Mouse (Mus musculus) MEL (cell line): ENCODE data around the gene Ebf4. TPM values are rescaled to one million over a fixed set of nuclear protein-coding genes. Genes with fewer than 3 reads are reported as not detected.

ENCODE experiments used
- DNase-seq: peaks from one replicate; pipeline ENCODE4 v3.0.0; 2011; ENCODE audit warnings: low read depth, low spot score
- H3K27ac ChIP-seq: 2 replicates; pipeline ENCODE4 v1.5.1; 2012; ENCODE audit warnings: low read depth, mild to moderate bottlenecking, control low read depth, low read length, moderate library complexity; ENCODE audit not compliant: control insufficient read depth
- H3K27me3 ChIP-seq, 2 experiments: fragments of 150-350 bp in 1 of 2; sonication (generic) in 1 of 2; 2 replicates each; pipeline ENCODE4 v1.6.1; 2012; ENCODE audit warnings: low read length in 2 of 2, mild to moderate bottlenecking in 2 of 2, improper control_type of control experiment in 1 of 2, moderate library complexity in 1 of 2; ENCODE audit not compliant: insufficient read depth in 2 of 2, control insufficient read depth in 1 of 2
- H3K36me3 ChIP-seq, 2 experiments: 2 replicates each; pipeline ENCODE4 v1.6.1; 2012 to 2014; ENCODE audit warnings: low read length in 2 of 2, improper control_type of control experiment in 1 of 2, inconsistent platforms in 1 of 2, mild to moderate bottlenecking in 1 of 2; ENCODE audit not compliant: insufficient read depth in 2 of 2, control insufficient read depth in 1 of 2
- H3K4me1 ChIP-seq, 2 experiments: fragments of 150-350 bp in 1 of 2; sonication (generic) in 1 of 2; 2 replicates each; pipeline ENCODE4 v1.6.1; 2012; ENCODE audit warnings: low read length in 2 of 2, improper control_type of control experiment in 1 of 2, mild to moderate bottlenecking in 1 of 2; ENCODE audit not compliant: insufficient read depth in 2 of 2, control insufficient read depth in 1 of 2
- H3K4me3 ChIP-seq, 2 experiments: fragments of 150-350 bp in 1 of 2; sonication (generic) in 1 of 2; 2 replicates each; pipeline ENCODE4 v1.5.1; 2012; ENCODE audit warnings: low read depth in 2 of 2, low read length in 2 of 2, mild to moderate bottlenecking in 2 of 2, moderate library complexity in 2 of 2, control low read depth in 1 of 2, improper control_type of control experiment in 1 of 2; ENCODE audit not compliant: control insufficient read depth in 1 of 2, insufficient read depth in 1 of 2
- H3K79me2 ChIP-seq: 2 replicates; pipeline ENCODE4 v1.6.1; 2012; ENCODE audit warnings: mild to moderate bottlenecking, low read length, moderate library complexity; ENCODE audit not compliant: control insufficient read depth, poor library complexity, insufficient read depth
- H3K9ac ChIP-seq: 2 replicates; pipeline ENCODE4 v1.6.1; 2012; ENCODE audit warnings: low read depth, mild to moderate bottlenecking, control low read depth, low read length, moderate library complexity; ENCODE audit not compliant: control insufficient read depth, poor library complexity, severe bottlenecking
- H3K9me3 ChIP-seq: fragments of 150-350 bp; sonication (generic); replicated peaks from 2 replicates; pipeline ENCODE4 v1.6.1; 2012; ENCODE audit warnings: mild to moderate bottlenecking, low read length, improper control_type of control experiment, moderate library complexity; ENCODE audit not compliant: insufficient read depth
- CHD1 ChIP-seq: IDR thresholded peaks from 2 replicates; pipeline ENCODE4 v1.6.1; 2012; ENCODE audit warnings: low read depth, mild to moderate bottlenecking, inconsistent platforms, low read length, improper control_type of control experiment
- CHD2 ChIP-seq: IDR thresholded peaks from 2 replicates; pipeline ENCODE4 v1.6.1; 2011; ENCODE audit warnings: low read length, improper control_type of control experiment
- CTCF ChIP-seq, 3 experiments: IDR thresholded peaks in 2 of 3; conservative IDR thresholded peaks in 1 of 3; 2 replicates each; pipeline ENCODE4 v1.5.1; 2011 to 2012; ENCODE audit warnings: low read length in 3 of 3, low read depth in 2 of 3, mild to moderate bottlenecking in 2 of 3, improper control_type of control experiment in 1 of 3, inconsistent platforms in 1 of 3, mixed read lengths in 1 of 3, moderate library complexity in 1 of 3; ENCODE audit not compliant: control insufficient read depth in 1 of 3, insufficient read depth in 1 of 3, poor library complexity in 1 of 3, severe bottlenecking in 1 of 3
- E2F4 ChIP-seq: IDR thresholded peaks from 2 replicates; pipeline ENCODE4 v1.6.1; 2011; ENCODE audit warnings: low read depth, low read length, improper control_type of control experiment, borderline replicate concordance
- ELF1 ChIP-seq: IDR thresholded peaks from 2 replicates; pipeline ENCODE4 v1.6.1; 2014; ENCODE audit warnings: low read depth, mild to moderate bottlenecking, inconsistent platforms, low read length, improper control_type of control experiment, moderate library complexity
- ETS1 ChIP-seq: IDR thresholded peaks from 2 replicates; pipeline ENCODE4 v1.6.1; 2012; ENCODE audit warnings: low read depth, mild to moderate bottlenecking, inconsistent platforms, low read length, improper control_type of control experiment, moderate library complexity
- GATA1 ChIP-seq: IDR thresholded peaks from 2 replicates; pipeline ENCODE4 v1.6.1; 2011; ENCODE audit warnings: low read depth, low read length, improper control_type of control experiment
- HCFC1 ChIP-seq: IDR thresholded peaks from 2 replicates; pipeline ENCODE4 v1.6.1; 2012; ENCODE audit warnings: low read depth, mild to moderate bottlenecking, inconsistent platforms, low read length, improper control_type of control experiment, moderate library complexity
- KAT2A ChIP-seq: conservative IDR thresholded peaks from 2 replicates; pipeline ENCODE4 v1.6.1; 2012; ENCODE audit warnings: low read depth, low read length, improper control_type of control experiment, inconsistent platforms
- MAFK ChIP-seq: IDR thresholded peaks from 2 replicates; pipeline ENCODE4 v1.6.1; 2011; ENCODE audit warnings: low read depth, mild to moderate bottlenecking, low read length, improper control_type of control experiment, borderline replicate concordance
- MAX ChIP-seq: IDR thresholded peaks from 2 replicates; pipeline ENCODE4 v1.6.1; 2011; ENCODE audit warnings: low read length, improper control_type of control experiment
- MXI1 ChIP-seq: IDR thresholded peaks from 2 replicates; pipeline ENCODE4 v1.6.1; 2011; ENCODE audit warnings: mild to moderate bottlenecking, low read depth, low read length, improper control_type of control experiment
- MYC ChIP-seq: IDR thresholded peaks from 2 replicates; pipeline ENCODE4 v1.6.1; 2011; ENCODE audit warnings: low read depth, mild to moderate bottlenecking, low read length, improper control_type of control experiment, moderate library complexity
- NELFE ChIP-seq: IDR thresholded peaks from 2 replicates; pipeline ENCODE4 v1.6.1; 2011; ENCODE audit warnings: low read depth, low read length, improper control_type of control experiment
- POLR2A ChIP-seq, 2 experiments: IDR thresholded peaks; 2 replicates each; pipeline ENCODE4 v1.6.1; 2011 to 2012; ENCODE audit warnings: low read length in 2 of 2, mild to moderate bottlenecking in 2 of 2, control low read depth in 1 of 2, improper control_type of control experiment in 1 of 2, low read depth in 1 of 2, moderate library complexity in 1 of 2; ENCODE audit not compliant: control insufficient read depth in 1 of 2, insufficient read depth in 1 of 2, poor library complexity in 1 of 2
- POLR2AphosphoS2 ChIP-seq: IDR thresholded peaks from 2 replicates; pipeline ENCODE4 v1.6.1; 2011; ENCODE audit warnings: low read length, improper control_type of control experiment
- SIN3A ChIP-seq: IDR thresholded peaks from 2 replicates; pipeline ENCODE4 v1.6.1; 2012; ENCODE audit warnings: low read length, improper control_type of control experiment, inconsistent platforms
- TAL1 ChIP-seq: IDR thresholded peaks from 2 replicates; pipeline ENCODE4 v1.6.1; 2012; ENCODE audit warnings: mild to moderate bottlenecking, inconsistent platforms, low read length, moderate library complexity, mixed read lengths
- TBP ChIP-seq: IDR thresholded peaks from 2 replicates; pipeline ENCODE4 v1.8.0; 2011; ENCODE audit warnings: low read depth, low read length, improper control_type of control experiment
- TCF12 ChIP-seq: IDR thresholded peaks from 2 replicates; pipeline ENCODE4 v1.6.1; 2014; ENCODE audit warnings: low read depth, mild to moderate bottlenecking, inconsistent platforms, low read length, improper control_type of control experiment, moderate library complexity
- USF1 ChIP-seq: IDR thresholded peaks from 2 replicates; pipeline ENCODE4 v1.6.1; 2014; ENCODE audit warnings: low read depth, mild to moderate bottlenecking, inconsistent platforms, low read length, improper control_type of control experiment, moderate library complexity
- ZKSCAN1 ChIP-seq: IDR thresholded peaks from 2 replicates; pipeline ENCODE4 v1.6.1; 2012; ENCODE audit warnings: low read depth, mild to moderate bottlenecking, inconsistent platforms, low read length, improper control_type of control experiment, moderate library complexity
- ZMIZ1 ChIP-seq: IDR thresholded peaks from 2 replicates; pipeline ENCODE4 v1.6.1; 2012; ENCODE audit warnings: low read depth, mild to moderate bottlenecking, inconsistent platforms, low read length, improper control_type of control experiment, moderate library complexity
- polyA plus RNA-seq, 2 experiments: library from polyadenylated mRNA; stranded (reverse) in 1 of 2; unstranded in 1 of 2; fragments of >175 nt in 1 of 2; fragments of >200 nt in 1 of 2; gene quantifications; 2 replicates each; pipeline versions ENCODE4 v1.2.1 to v1.2.4; 2012; ENCODE audit warnings: low replicate concordance in 2 of 2, low read depth in 1 of 2; ENCODE audit not compliant: insufficient read length in 2 of 2, insufficient read depth in 1 of 2, missing spikeins in 1 of 2
- total RNA-seq: library from RNA; depleted of rRNA; stranded (reverse); fragments of 300-350 nt; gene quantifications from 2 replicates; pipeline ENCODE4 v1.2.3, GENCODE M21; 2012

Gene Ebf4
- total and polyA plus RNA-seq, 3 experiments, result 0.12 to 0.72 TPM; not detected in 1

DNA sequence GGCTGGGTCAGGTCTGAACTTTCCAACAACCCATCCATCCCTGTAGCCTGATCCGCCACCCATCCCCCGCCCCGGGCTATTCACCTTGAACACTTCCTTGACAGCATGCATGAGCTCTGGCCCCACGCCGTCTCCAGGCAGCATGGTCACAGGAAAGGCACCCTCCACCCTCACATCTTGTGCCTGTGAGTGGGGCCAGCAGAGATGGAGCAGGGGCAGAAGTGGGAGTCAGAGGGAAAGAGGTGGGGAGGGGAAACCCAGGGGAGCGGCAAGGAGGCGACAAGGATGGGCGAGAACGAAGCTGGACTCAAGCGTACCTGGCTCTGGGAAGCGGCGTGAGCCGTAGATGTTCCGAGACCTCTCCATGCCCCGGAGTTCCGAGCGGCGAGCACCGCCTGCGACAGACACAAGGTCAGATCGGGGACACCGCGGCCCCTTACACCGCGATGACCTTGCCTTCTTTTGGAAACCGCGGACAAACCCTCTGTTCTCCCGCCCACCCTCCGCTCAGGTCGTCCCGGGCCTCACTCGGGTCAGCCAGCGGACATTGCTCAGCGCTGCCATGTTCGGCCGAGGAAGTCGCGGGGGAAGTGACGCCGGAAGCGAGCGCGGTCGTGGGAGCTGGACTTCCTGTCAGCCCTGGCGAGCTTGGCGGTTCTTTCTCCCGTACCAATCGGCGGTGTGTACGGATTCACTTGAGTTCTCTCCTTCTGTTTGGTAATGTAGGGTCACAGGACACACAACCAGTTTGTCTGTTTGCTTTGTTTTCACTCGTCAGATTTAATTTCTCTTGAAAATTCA lies 10.9 kb upstream of the Ebf4 start, which contains the start of gene Idh3b:
Idh3b (minus strand) TSS at position 694 of the 801 bp plus-strand sequence.
- Histone ChIP-seq H3K27ac (peak within 1 kb of the TSS; percentile 62), H3K9me3 (no peaks in the 10 kb centered on the region), H3K79me2 (peaks cover 17% of the 10 kb centered on the region), H3K9ac (peak within 1 kb of the TSS; percentile 81), H3K36me3 (peaks cover 2 to 10% of the 10 kb centered on the region in 2 experiments; a peak in 3 of 4 replicates), H3K27me3 (no peaks in the 10 kb centered on the region), H3K4me3 (peak within 1 kb of the TSS; percentile 68 to 80), H3K4me1 (peaks cover 0 to 6% of the 10 kb centered on the region in 2 experiments; a peak in 1 of 4 replicates)
- peak; percentile 92 for DNase-seq
- peak; percentile 82 for TF ChIP-seq TCF12
- TF ChIP-seq ZMIZ1, result peak; percentile 94
- no peak for TF ChIP-seq TAL1
- peak; percentile 36 to 96; a peak in 3 of 4 replicates for TF ChIP-seq POLR2A (IDR thresholded peaks at IDR 0.05; ENCODE audit: control insufficient read depth in 1 of 2, insufficient read depth in 1 of 2, low read depth in 1 of 2, low read length in 2 of 2, poor library complexity in 1 of 2)
- peak; percentile 96 for TF ChIP-seq NELFE
- TF ChIP-seq ETS1, result no peak
- no peak for TF ChIP-seq ZKSCAN1
- peak; percentile 93 for TF ChIP-seq HCFC1
- peak; percentile 86; the same call in 1 of the 2 replicates for TF ChIP-seq E2F4
- no peak for TF ChIP-seq GATA1
- peak; percentile 70 for TF ChIP-seq KAT2A
- peak; percentile 60; the same call in 1 of the 2 replicates for TF ChIP-seq MYC
- TF ChIP-seq ELF1, result peak; percentile 83
- peak; percentile 90 for TF ChIP-seq TBP
- TF ChIP-seq SIN3A, result peak; percentile 88
- TF ChIP-seq USF1, result peak; percentile 15; the same call in 1 of the 2 replicates
- TF ChIP-seq CTCF (IDR thresholded peaks at IDR 0.05 in 2 of 3, conservative IDR thresholded peaks at IDR 0.05 in 1 of 3; ENCODE audit: control insufficient read depth in 1 of 3, insufficient read depth in 1 of 3, low read depth in 2 of 3, low read length in 3 of 3, poor library complexity in 1 of 3, severe bottlenecking in 1 of 3), result no peak
- TF ChIP-seq MXI1, result peak; percentile 94
- TF ChIP-seq MAX, result 0 out of 2 replicates have a peak, but pooled peaks have one; percentile 29
- TF ChIP-seq MAFK, result no peak
- TF ChIP-seq CHD2, result no peak
- 0 out of 2 replicates have a peak, but pooled peaks have one; percentile 30 for TF ChIP-seq CHD1
- peak; percentile 94 for TF ChIP-seq POLR2AphosphoS2
